Mouse (Mus musculus): ENCODE data around the gene Chn2.

- TF ChIP-seq CTCF (conservative IDR thresholded peaks at IDR 0.05; ENCODE audit: insufficient read depth, insufficient read length, low read depth, low read length) (no peak), POLR2A (IDR thresholded peaks at IDR 0.05; ENCODE audit: low read depth, low read length) (no peak)
These were observed 119.0 kb downstream of the Chn2 start for GRCm38 (mm10) chr6:54158317-54158716.

All from kidney, adult 2 months (tissue).